Mouse (Mus musculus): ENCODE data around the gene Susd5.

GRCm38 (mm10) chr9:114040945-114041344 is 16.0 kb upstream of the Susd5 start:
- no peak for TF ChIP-seq ZC3H11A (IDR thresholded peaks at IDR 0.05; ENCODE audit: low read depth, low read length)
- no peak for TF ChIP-seq TCF12 (IDR thresholded peaks at IDR 0.05; ENCODE audit: low read depth, low read length)
- no peak for TF ChIP-seq CHD2 (IDR thresholded peaks at IDR 0.05; ENCODE audit: low read length)
- TF ChIP-seq POLR2A (IDR thresholded peaks at IDR 0.05; ENCODE audit: low read depth, low read length): no peak
- TF ChIP-seq CTCF (conservative IDR thresholded peaks at IDR 0.05 in 1 of 2, IDR thresholded peaks at IDR 0.05 in 1 of 2; ENCODE audit: low read depth in 2 of 2, low read length in 2 of 2): peak in 1 of 2 experiments; percentile 46; a peak in 2 of 4 replicates
- TF ChIP-seq E2F4 (IDR thresholded peaks at IDR 0.05; ENCODE audit: insufficient replicate concordance, low read depth, low read length): no peak
- no peak for TF ChIP-seq ZMIZ1 (IDR thresholded peaks at IDR 0.05; ENCODE audit: low read depth, low read length)

Measured in CH12.LX (cell line).